Mouse (Mus musculus) cortical plate, adult 2 months (tissue): ENCODE data around the gene Lamtor1.

Experiments
- CTCF ChIP-seq: fragments of 200-500 bp; IDR thresholded peaks from 2 replicates; pipeline ENCODE4 v1.5.1; 2011; ENCODE audit warnings: mild to moderate bottlenecking, control low read depth, low read length; ENCODE audit not compliant: insufficient read depth; ENCODE audit errors: extremely low read depth
- POLR2A ChIP-seq: fragments of 200-500 bp; IDR thresholded peaks from 2 replicates; pipeline ENCODE4 v1.6.1; 2011; ENCODE audit warnings: mild to moderate bottlenecking, low read length, control low read depth; ENCODE audit not compliant: insufficient read depth; ENCODE audit errors: extremely low read depth

DNA sequence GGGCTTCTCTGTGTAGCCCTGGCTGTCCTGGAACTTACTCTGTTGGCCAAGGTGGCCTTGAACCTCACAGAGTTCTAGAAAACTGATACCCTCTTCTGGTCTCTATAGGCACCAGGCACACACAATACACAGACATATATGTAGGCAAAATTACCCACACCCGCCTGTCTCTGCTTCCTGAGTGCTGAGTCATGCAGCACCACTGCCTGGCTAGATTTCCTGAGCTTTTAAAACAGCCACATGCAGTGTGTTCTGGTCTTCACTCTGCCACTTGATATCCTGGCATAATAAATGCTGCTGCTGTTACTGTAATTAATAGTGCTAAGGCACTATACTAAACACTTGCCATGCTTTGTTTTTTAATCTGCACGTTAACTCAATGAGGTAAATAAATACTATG, 59.9 kb downstream of the Lamtor1 start:
- TF ChIP-seq CTCF (no peak), POLR2A (no peak)
